Mouse (Mus musculus) thymus, postnatal 0 days (tissue): ENCODE data around the gene Pcgf6. TPM values are rescaled to one million over a fixed set of nuclear protein-coding genes. Genes with fewer than 3 reads are reported as not detected.
"Not testable (repeated sequence)": the region's sequence is repeated elsewhere in the genome, so short reads cannot be mapped to it uniquely, and the experiment has no call there.

Source experiments
- DNase-seq: peaks from one replicate; pipeline ENCODE4 v3.0.0-alpha.2; 2015; ENCODE audit warnings: low spot score
- polyA plus RNA-seq: library from polyadenylated mRNA; unstranded; fragments of >200 nt; fragmentation: Nextera tagmentation; extraction: Ambion mirVana; gene quantifications from 2 replicates; pipeline ENCODE4 v1.2.1, GENCODE M21; 2015

Gene Pcgf6
- polyA plus RNA-seq, 1 experiment from 2014 or later: 16.8 TPM

DNA sequence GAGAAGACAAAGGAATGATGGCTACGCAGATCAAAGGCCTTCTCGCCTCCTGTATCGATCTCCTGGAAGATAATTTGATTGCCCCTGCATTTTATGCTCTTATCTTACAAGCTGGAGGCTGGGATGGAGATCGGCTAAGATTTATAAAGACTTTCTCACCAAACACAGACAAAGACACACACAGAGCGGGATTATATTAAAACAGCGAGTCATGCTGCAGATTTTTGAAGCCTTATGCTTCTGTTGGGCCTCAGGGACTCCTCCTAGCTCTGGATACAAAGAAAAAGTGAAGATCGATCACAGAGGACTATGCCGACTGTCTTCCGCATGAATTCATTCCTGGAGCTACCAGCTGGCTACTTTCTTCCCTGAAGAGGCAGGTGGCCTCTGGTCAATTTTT is 20.9 kb downstream of the Pcgf6 start:
- no peak for DNase-seq

DNA sequence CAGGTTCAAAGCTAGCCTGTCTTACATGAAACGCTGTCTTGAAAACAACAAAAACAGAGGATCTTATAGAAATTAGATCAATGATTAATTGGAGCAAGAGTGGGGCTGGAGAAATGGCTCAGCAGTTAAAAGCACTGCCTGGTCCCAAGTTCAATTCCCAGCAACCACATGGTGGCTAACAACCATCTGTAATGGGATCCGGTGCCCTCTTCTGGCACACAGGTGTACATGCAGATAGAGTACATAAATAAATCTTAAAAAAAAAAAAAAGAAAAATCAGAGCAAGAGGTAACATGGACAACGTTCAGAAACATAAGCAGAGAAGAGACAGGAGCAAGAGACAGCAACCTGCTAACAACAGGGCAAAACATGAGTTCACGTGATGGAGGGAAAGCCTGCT is 24.2 kb downstream of the Pcgf6 start:
- no peak for DNase-seq

DNA sequence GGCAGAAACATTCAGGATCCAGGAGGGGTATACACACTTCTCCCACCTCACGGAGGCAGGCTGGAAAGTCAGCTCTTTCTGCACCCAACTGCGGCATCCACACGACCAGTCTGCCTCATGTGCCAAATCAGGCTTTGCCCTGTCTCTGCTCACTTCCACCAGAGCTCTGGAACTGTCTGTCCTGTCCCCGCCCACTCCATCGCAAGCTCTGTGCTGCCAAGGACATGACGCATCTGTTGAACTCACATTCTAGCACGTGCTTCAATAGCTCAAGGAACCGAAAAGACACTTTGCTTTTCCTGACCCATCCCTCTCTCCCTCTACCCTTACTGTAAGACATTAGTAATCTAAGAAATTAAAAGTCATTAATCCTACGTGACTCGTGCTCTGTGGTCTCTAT is 25.8 kb downstream of the Pcgf6 start:
- DNase-seq: no peak

DNA sequence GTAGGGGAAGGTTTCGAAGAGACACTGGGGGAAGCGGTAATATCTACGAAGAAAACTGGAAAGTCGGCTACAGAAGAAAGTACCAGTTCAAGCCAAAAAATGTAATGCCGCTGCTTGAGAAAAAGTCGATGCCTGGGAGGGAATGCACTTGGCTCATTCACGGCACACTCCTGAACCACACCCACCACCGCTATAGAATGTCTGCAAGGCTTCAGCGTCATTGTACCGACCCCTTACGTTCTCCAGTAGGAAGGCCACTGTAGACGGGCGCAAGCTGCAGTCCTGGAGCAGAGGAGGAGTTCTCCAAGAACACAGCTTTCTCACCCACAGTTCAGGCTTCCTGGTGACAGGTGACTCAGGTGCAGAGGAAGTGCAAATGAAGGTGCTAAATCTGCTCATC is 27.2 kb downstream of the Pcgf6 start:
- no peak for DNase-seq

DNA sequence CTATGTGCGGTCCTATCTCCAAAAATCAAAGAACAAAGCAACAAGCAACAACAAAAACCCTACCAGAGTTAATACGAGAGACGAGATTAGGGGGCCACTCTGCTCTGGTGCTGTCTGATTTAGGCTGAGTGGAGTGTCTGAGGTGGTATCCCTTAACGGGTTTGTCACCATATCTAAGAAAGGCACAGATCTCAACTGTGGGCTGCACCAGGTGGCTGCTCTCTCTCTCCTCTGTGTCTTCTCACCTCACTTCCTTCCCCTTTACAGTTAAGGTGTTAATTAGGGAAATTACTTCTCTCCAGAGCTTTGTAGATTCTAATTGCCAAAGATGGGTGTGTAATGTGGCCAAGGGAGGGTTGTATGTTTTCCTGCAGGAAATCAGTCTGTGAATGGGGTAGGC is 28.0 kb downstream of the Pcgf6 start:
- no peak for DNase-seq

DNA sequence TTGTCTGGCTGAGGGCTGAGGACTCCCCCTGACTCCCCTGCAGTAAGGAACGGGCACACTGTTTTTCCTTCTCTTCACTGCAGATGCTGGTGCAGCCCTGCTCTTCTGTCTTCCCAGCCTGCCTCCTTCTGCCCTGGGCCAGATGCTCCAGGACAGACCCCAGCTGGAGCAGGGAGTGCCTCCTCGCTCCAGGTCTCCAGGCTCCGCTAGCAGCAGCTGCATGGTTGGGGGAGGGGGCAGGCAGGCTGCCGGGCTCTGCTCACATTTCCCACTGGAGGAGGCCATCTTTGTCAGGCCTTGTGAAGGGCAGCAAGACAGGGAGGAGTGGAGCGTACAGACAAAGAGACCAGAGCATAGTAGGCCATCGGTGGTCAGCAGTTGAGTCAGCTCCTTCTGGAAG is 31.4 kb downstream of the Pcgf6 start:
- no peak for DNase-seq

DNA sequence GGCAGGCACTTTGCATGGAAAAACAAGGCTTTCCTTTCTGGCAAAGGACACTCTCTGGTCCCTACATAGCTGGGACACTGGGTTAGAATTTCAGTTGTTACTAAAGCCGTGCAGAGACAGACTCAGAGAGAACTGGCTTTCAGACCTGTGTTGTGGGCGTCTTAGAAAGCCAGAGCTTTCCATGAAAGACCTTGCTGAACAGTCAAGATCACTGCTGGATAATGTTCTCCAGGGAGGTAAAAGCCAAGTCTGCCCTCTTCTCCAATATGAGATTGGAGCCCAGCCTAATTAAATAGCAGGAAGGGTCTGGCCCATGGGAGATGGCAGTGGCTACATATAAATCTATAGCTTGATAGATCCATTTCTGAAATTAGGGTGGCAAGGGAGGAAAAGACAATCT is 32.4 kb downstream of the Pcgf6 start:
- DNase-seq: no peak

DNA sequence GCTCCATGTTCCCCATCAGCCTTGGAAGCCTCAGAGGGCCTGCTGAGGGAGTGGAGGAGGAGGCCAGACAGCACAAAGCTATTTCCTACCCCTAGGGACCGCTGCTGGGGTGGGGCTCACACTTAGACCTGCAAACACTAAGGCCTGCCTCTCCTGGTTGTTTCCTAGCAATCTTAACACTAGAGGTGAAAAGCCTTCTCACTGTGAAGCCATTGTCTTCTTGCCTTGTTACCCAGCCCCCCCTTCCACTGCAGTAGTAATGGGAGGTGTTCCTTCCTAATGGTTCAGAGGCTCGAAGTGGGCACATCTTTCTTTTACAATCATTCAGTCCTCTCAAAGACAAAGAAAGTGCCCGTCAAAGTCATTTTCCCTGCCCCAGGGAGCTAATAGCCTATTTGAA is 32.9 kb downstream of the Pcgf6 start:
- DNase-seq: no peak

DNA sequence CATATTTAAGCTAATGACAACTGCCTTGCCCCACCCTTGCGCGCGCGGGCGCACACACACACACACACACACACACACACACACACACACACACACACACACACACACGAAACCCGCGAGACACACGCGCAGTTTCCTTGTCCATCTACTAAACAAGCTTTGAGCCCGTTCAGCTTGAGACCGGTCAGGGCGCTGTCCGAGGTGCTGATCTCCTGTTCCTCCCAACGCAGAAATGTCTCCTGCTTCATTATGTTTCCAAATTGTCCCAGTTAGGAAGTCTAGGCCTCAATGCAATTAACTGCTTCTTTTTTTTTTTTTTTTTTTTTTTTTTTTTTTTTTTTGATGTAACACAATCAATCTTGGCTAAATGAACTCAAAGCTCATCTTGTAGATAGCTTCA is 34.2 kb downstream of the Pcgf6 start:
- peak; percentile 55 for DNase-seq

DNA sequence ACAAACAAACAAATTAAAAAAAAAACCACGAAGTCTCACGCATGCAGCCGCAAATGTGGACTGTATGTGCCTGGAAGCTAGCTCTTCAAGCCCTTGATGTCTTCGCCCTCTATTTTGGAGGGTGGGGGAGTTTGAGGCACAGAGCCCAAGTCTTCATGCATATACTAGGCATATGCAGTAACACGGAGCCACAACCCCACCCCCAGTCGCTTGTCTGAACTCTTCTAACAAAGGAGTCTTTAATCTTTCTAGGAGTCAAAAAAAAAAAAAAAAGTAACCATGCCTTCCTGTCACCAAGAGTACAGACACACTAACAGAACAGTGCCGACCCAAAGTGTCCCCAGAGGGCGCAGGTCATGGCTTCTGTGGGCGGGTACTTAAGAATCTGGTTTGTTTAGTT is 34.7 kb downstream of the Pcgf6 start:
- no peak for DNase-seq

DNA sequence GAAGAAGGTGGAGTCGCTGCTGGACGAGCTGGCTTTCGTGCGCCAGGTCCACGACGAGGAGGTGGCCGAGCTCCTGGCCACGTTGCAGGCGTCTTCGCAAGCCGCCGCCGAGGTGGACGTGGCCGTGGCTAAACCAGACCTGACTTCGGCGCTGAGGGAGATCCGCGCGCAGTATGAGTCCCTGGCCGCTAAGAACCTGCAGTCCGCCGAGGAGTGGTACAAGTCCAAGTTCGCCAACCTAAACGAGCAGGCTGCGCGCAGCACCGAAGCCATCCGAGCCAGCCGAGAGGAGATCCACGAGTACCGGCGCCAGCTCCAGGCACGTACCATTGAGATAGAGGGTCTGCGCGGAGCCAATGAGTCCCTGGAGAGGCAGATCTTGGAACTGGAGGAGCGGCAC is 35.3 kb downstream of the Pcgf6 start:
- DNase-seq: no peak

DNA sequence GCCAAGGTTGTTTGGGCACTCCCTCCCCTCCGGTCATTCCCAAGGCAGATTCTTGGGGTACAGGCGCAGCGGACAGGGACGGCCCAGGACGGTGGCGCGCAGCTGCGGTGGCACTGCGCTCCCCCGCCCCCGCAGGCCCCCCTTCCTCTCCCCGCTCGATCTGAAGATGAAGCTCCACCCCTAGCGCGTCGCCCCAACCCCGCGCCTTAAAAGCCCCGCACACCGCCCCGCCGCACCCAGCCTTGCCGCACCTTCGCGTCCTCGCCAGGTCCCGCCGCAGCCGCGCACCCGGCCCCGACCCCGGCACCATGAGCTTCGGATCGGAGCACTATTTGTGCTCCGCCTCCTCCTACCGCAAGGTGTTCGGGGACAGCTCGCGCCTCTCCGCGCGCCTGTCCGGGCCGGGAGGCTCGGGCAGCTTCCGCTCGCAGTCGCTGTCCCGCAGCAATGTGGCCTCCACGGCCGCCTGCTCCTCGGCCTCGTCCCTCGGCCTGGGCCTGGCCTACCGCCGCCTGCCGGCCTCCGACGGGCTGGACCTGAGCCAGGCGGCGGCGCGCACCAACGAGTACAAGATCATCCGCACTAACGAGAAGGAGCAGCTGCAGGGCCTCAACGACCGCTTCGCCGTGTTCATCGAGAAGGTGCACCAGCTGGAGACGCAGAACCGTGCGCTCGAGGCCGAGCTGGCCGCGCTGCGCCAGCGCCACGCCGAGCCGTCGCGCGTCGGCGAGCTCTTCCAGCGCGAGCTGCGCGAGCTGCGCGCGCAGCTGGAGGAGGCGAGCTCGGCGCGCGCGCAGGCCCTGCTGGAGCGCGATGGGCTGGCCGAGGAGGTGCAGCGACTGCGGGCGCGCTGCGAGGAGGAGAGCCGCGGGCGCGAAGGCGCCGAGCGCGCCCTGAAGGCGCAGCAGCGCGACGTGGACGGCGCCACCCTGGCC is 36.0 kb downstream of the Pcgf6 start, which contains the start of the genes Ina and Nt5c2:
TSS of gene Ina (plus strand) at position 252 of the 935 bp plus-strand sequence.
TSS of gene Nt5c2 (minus strand) at position 707 of the 935 bp plus-strand sequence.
- peak; percentile 63 for DNase-seq

DNA sequence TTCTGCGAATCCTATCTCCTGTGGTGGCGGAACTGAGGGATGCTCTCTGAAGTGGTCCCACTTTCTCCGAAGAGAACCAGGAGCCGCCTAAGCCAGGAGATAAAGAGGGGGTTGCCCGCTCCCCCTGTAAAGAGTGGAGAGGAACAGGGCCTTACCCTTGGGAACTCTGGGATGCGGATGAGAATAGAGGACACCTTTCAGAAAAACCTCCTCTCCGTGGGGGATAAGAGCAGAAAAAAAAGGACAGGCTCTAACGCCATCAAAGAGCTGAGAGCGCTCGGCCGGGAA is 36.6 kb downstream of the Pcgf6 start:
- DNase-seq: no peak

DNA sequence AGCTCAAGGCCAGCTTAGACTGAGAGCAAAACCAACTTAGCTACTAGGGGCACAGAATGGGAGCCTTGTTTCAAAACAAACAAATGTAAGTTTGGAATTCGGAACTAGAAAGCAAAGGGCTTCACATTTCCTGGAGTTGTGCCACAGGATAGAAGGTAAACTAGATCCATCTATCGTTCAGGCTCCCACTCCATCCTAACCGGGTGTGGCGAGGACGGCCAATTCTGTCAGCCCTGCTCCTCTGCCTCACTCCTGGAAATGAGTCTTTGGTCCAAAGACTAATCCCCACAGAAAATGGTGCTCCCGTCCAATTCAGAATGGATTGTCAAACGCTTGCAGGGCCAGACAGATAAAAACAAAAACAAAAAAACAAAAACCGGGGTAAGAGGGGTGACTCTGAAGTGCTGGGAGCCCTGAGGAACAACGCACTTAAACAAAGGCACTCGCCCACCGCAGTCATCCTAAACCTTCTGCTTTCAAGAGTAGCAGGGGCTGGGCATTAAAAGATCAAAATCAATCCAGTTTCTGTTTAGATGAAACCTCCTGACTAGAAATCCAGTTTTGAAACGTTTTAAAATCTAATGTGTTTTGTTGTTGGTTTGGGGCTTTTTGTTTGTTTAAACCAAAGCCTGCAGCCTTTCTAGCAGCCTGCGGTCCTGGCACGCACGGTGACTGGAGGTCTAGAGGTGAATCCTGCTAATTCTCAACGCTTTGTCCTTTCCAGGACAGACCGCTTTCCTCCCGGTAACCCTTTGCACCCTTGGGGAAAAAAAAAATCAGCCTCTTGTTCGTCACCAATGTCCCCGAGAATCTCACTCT is 37.2 kb downstream of the Pcgf6 start:
- DNase-seq: no peak

DNA sequence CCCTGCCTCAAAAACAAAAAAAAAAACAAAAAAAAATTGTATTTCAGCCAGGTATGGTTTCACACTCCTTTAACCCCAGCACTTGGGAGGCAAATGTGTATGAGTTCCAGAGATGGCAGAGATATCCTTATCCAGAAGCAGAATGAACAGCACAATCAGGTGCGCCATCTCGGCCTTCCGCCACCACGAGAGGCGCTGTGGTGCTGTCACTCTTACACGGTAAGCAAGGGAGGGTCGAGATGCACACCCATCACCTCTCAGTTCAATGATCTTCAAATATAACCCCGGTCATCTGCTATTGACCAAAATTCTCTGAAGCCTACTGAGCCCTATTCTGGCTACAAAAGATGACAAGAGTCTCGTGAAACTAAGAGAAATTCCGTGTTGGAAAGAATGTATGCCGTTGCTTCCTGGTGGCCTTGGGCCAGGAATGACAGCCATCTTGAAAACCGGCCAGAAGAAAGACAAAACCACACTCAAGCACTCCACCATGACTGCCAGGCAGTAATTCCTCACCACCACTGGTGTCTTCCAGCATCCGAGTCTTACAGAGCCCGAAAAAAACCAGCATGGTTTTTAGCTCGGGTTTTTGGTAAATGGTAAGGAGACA is 38.1 kb downstream of the Pcgf6 start:
- no peak for DNase-seq

DNA sequence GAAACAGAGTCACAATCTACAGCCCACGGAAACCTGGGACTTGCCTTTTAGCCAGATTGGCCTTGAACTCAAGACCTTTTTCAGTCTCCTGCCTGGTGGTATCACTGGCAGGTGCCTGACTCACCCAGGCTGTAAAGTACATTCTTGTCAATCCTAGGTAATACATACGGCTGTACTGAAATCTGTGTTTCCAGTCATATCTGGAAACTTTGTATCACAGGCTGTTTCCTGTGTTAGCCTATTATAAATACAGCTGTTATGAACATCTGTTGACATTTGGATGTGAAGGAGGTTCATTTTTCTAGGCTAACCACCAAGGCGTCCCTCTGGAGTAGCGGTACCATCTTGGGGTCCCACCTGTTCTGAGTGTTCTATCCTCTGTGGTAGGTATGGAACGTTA is 40.8 kb downstream of the Pcgf6 start:
- DNase-seq: no peak

DNA sequence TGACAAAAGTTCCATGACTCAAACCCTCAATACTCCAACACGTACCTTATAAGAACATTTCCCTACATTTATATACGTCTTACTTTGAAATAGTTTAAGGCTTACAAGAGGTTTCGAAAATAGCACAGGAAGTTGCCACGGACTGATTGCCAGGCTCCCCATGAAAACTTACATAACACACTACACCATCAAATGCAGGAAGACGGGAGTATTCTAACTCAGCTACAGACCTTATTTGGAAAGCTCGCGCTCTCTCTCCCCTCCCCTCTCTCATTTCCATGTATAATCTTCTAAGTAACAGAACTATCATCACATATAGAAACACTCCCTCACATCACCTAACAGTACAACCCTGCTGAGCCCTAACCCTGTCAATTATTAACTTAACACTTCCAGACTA is 41.3 kb downstream of the Pcgf6 start:
- DNase-seq: no peak

DNA sequence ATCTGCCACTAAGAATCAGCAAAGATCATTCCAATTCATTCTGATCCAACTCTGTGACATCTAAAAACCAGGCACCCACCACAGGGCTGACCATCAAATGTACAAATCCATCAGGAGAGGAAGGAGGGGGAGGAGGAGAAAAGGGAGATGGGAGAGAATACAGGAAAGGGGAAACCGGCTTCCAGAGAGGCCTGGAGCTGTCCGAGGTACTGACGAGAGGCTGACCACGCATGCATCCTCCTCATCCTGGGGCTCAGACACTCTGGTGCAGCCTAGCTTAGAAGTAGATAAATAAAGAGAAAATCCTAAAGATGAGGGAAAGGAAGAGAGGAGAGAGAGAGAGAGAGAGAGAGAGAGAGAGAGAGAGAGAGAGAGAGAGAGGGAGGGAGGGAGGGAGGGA is 44.4 kb downstream of the Pcgf6 start:
- no peak for DNase-seq

DNA sequence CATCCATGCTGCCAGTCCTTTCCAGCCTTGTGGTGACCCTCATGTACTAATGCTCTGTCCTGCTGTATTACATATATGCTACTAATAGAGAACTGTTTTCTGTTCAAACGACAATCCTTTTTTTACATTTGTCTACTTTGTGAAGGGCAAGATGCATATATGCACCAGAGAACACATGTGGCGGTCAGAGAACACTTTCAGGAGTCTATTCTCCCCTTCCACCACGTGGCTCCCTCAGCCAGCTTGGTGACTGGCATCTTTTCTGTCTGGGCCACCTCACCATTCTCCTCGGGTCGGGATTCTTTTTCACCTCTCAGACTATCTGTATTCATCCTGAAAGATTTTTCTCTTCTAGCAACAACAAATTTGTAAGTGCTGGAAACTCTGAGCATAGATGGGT is 44.8 kb downstream of the Pcgf6 start:
- DNase-seq: no peak

DNA sequence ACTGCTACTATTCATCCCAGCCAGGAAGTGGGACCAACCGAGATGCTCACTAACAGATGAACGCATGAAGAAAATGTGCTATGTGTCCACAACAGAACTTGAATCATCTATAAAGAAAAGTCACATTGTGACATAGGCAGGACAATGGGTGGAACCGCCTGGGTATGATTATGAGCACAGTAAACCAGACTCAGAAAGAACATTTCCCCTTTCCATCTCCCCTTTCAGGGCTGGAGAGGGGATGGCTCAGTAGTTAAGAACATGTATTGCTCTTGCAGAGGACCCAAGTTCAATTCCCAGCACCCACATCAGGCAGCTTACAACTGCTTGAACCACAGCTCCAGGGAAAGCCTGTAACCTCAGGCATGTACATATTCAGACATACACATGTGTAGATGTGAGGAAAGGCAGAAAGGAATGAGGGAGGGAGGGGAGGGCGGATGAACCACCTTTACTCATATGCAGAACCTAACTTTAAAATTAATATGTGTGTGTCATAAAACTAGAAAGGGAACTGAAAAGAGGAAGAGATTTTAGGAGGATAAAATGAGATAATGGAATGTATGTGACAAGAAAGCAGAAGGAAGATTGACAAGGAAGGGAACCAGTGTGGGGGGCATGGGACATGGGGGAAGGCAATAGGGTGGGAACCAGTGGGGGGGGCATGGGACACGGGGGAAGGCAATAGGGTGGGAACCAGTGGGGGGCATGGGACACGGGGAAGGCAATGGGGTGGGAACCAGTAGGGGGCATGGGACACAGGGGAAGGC is 46.8 kb downstream of the Pcgf6 start:
- no peak for DNase-seq

DNA sequence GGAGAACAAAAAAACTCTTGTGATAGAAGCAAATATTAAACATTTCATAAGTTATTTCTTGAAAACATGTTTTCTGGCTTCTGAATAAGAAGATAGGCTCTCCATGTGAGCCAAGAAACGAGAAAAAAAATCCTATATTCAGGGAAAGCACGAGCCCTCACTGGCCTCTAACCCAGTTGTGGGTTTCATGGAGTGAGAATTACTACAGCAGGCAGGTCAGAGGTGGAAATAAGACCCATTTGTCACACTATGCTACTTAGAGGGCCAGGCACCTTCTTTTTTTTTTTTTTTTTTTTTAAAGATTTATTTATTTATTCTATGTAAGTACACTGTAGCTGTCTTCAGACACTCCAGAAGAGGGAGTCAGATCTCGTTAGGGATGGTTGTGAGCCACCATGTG is 50.3 kb downstream of the Pcgf6 start:
- DNase-seq: not testable (repeated sequence)
